Mouse (Mus musculus) heart, embryonic 16.5 days (tissue): ENCODE data around the gene S100a3. TPM values are rescaled to one million over a fixed set of nuclear protein-coding genes. Genes with fewer than 3 reads are reported as not detected.
A peak's percentile ranks its signal among the peaks of the same experiment; 100 is the strongest.

Experiments used
- ATAC-seq: fragments of 200-750 bp; cut with Nextera tagmentation; replicated peaks from 2 replicates; pipeline ENCODE4 v1.8.0; 2017; ENCODE audit warnings: moderate number of reproducible peaks; ENCODE audit not compliant: insufficient read depth, low FRiP score; ENCODE audit errors: extremely low read depth
- H3K27ac ChIP-seq: fragments of 300-500 bp; sonication (generic); 2 replicates; pipeline ENCODE4 v1.5.1; 2014; ENCODE audit warnings: mild to moderate bottlenecking, low read length, control low read depth, moderate library complexity
- H3K27me3 ChIP-seq: fragments of 300-500 bp; sonication (generic); 2 replicates; pipeline ENCODE4 v1.6.1; 2014; ENCODE audit warnings: low read length, mixed read lengths; ENCODE audit not compliant: control insufficient read depth, insufficient read depth
- H3K36me3 ChIP-seq: fragments of 300-500 bp; sonication (generic); 2 replicates; pipeline ENCODE4 v1.6.1; 2014; ENCODE audit not compliant: control insufficient read depth, insufficient read depth
- H3K4me1 ChIP-seq: fragments of 300-500 bp; sonication (generic); 2 replicates; pipeline ENCODE4 v1.6.1; 2014; ENCODE audit warnings: low read length, mixed read lengths; ENCODE audit not compliant: control insufficient read depth, insufficient read depth
- H3K4me2 ChIP-seq: fragments of 300-500 bp; sonication (generic); 2 replicates; pipeline ENCODE4 v1.6.1; 2014; ENCODE audit warnings: low read depth, mild to moderate bottlenecking, control low read depth, low read length
- H3K4me3 ChIP-seq: fragments of 300-500 bp; sonication (generic); 2 replicates; pipeline ENCODE4 v1.5.1; 2014; ENCODE audit warnings: mild to moderate bottlenecking, control low read depth, low read length
- H3K9ac ChIP-seq: fragments of 300-500 bp; sonication (generic); 2 replicates; pipeline ENCODE4 v1.6.1; 2014; ENCODE audit warnings: low read length, control low read depth
- H3K9me3 ChIP-seq: fragments of 300-500 bp; sonication (generic); replicated peaks from 2 replicates; pipeline ENCODE4 v1.6.1; 2016; ENCODE audit warnings: low read length; ENCODE audit not compliant: control insufficient read depth
- WGBS: fragments of 180-500 bp; shearing (Covaris S2); extraction: QIAGEN DNeasy Blood & Tissue Kit; methylation state at CpG from one replicate; pipeline ENCODE4 v1.1.7; 2014; 5-methylcytosine and 5-hydroxymethylcytosine counted together
- polyA plus RNA-seq: library from polyadenylated mRNA; unstranded; fragments of >200 nt; fragmentation: Nextera tagmentation; extraction: Ambion mirVana; gene quantifications from 2 replicates; pipeline ENCODE4 v1.2.1, GENCODE M21; 2015

Gene S100a3
- polyA plus RNA-seq, 1 experiment from 2014 or later: 3.8 TPM

GRCm38 (mm10) chr3:90525421-90525820 lies 35.0 kb upstream of the S100a3 start:
- peaks cover 5% of the 10 kb centered on the region for H3K36me3 ChIP-seq
- ATAC-seq: 0 out of 2 replicates have a peak, but pooled peaks have one; percentile 42
- no peak overlapping the region for H3K9ac ChIP-seq
- H3K27me3 ChIP-seq: no peaks in the 10 kb centered on the region
- no peak overlapping the region for H3K27ac ChIP-seq
- H3K4me2 ChIP-seq: no peak overlapping the region
- no peak overlapping the region for H3K4me3 ChIP-seq
- 53% methylated on average over 4 of the region's 4 CpGs for WGBS
- H3K9me3 ChIP-seq: peaks cover 4% of the 10 kb centered on the region; the same call in 1 of the 2 replicates
- no peaks in the 10 kb centered on the region; the same call in 1 of the 2 replicates for H3K4me1 ChIP-seq

GRCm38 (mm10) chr3:90526076-90526475 lies 34.3 kb upstream of the S100a3 start:
- Histone ChIP-seq H3K36me3 (peaks cover 5% of the 10 kb centered on the region), H3K4me3 (no peak overlapping the region), H3K9ac (no peak overlapping the region), H3K4me2 (no peak overlapping the region), H3K27ac (no peak overlapping the region), H3K9me3 (peaks cover 4% of the 10 kb centered on the region; the same call in 1 of the 2 replicates), H3K4me1 (no peaks in the 10 kb centered on the region; the same call in 1 of the 2 replicates), H3K27me3 (no peaks in the 10 kb centered on the region)
- ATAC-seq: no peak
- 73% methylated on average over 2 of the region's 2 CpGs for WGBS

GRCm38 (mm10) chr3:90526580-90526979 lies 33.8 kb upstream of the S100a3 start, which contains the start of gene S100a14:
S100a14 (plus strand) TSS chr3:90526856.
- Histone ChIP-seq H3K9me3 (peaks cover 4% of the 10 kb centered on the region; the same call in 1 of the 2 replicates), H3K27me3 (no peaks in the 10 kb centered on the region), H3K36me3 (peaks cover 5% of the 10 kb centered on the region), H3K9ac (no peak within 1 kb of the TSS), H3K4me1 (no peaks in the 10 kb centered on the region; the same call in 1 of the 2 replicates), H3K4me2 (no peak within 1 kb of the TSS), H3K4me3 (no peak within 1 kb of the TSS), H3K27ac (no peak within 1 kb of the TSS)
- ATAC-seq: peak; percentile 59
- WGBS: 31% methylated on average over 5 of the region's 5 CpGs

- H3K4me1 ChIP-seq: no peaks in the 10 kb centered on the region; the same call in 1 of the 2 replicates
- H3K36me3 ChIP-seq: peaks cover 5% of the 10 kb centered on the region
- 79% methylated on average over 7 of the region's 7 CpGs for WGBS
- no peak overlapping the region for H3K9ac ChIP-seq
- peaks cover 4% of the 10 kb centered on the region; the same call in 1 of the 2 replicates for H3K9me3 ChIP-seq
- no peak overlapping the region for H3K4me3 ChIP-seq
- no peak for ATAC-seq
- H3K27me3 ChIP-seq: no peaks in the 10 kb centered on the region
- no peak overlapping the region for H3K4me2 ChIP-seq
- no peak overlapping the region for H3K27ac ChIP-seq
Measured at GRCm38 (mm10) chr3:90527291-90527873, 33.0 kb upstream of the S100a3 start.

GRCm38 (mm10) chr3:90531713-90532112 lies 28.7 kb upstream of the S100a3 start:
- no peak overlapping the region for H3K27ac ChIP-seq
- H3K9ac ChIP-seq: no peak overlapping the region
- H3K36me3 ChIP-seq: no peaks in the 10 kb centered on the region
- no peaks in the 10 kb centered on the region for H3K9me3 ChIP-seq
- WGBS: 68% methylated on average over 5 of the region's 5 CpGs
- no peak overlapping the region for H3K4me2 ChIP-seq
- no peaks in the 10 kb centered on the region for H3K27me3 ChIP-seq
- no peaks in the 10 kb centered on the region for H3K4me1 ChIP-seq
- no peak overlapping the region for H3K4me3 ChIP-seq
- ATAC-seq: no peak

- Histone ChIP-seq H3K4me3 (no peak overlapping the region), H3K4me1 (peaks cover 4% of the 10 kb centered on the region; the same call in 1 of the 2 replicates), H3K27me3 (no peaks in the 10 kb centered on the region), H3K9ac (no peak overlapping the region), H3K9me3 (no peaks in the 10 kb centered on the region), H3K4me2 (no peak overlapping the region), H3K36me3 (no peaks in the 10 kb centered on the region), H3K27ac (no peak overlapping the region)
- no peak for ATAC-seq
- WGBS: 62% methylated on average over 1 of the region's 1 CpGs
Measured at GRCm38 (mm10) chr3:90535446-90535845, 24.9 kb upstream of the S100a3 start.

- Histone ChIP-seq H3K9me3 (no peaks in the 10 kb centered on the region), H3K4me3 (peak within 1 kb of the TSS; percentile 26), H3K27ac (peak within 1 kb of the TSS; percentile 19; the same call in 1 of the 2 replicates), H3K9ac (peak within 1 kb of the TSS; percentile 58), H3K4me2 (peak within 1 kb of the TSS; percentile 31), H3K27me3 (no peaks in the 10 kb centered on the region), H3K4me1 (peaks cover 8% of the 10 kb centered on the region; the same call in 1 of the 2 replicates), H3K36me3 (no peaks in the 10 kb centered on the region)
- ATAC-seq: peak; percentile 76
- 41% methylated on average over 10 of the region's 10 CpGs for WGBS
Measured at GRCm38 (mm10) chr3:90537141-90537904, 23.1 kb upstream of the S100a3 start, which contains the start of gene S100a16. S100a16 (plus strand) TSS chr3:90537254.

- peak overlapping the region; percentile 58; the same call in 1 of the 2 replicates for H3K9ac ChIP-seq
- H3K4me3 ChIP-seq: peak overlapping the region; percentile 26
- 71% methylated on average over 5 of the region's 5 CpGs for WGBS
- H3K4me2 ChIP-seq: peak overlapping the region; percentile 31
- no peaks in the 10 kb centered on the region for H3K36me3 ChIP-seq
- H3K27me3 ChIP-seq: no peaks in the 10 kb centered on the region
- H3K27ac ChIP-seq: peak overlapping the region; percentile 19; the same call in 1 of the 2 replicates
- no peaks in the 10 kb centered on the region for H3K9me3 ChIP-seq
- peaks cover 8% of the 10 kb centered on the region; the same call in 1 of the 2 replicates for H3K4me1 ChIP-seq
- ATAC-seq: no peak
Measured at GRCm38 (mm10) chr3:90537905-90538296, 22.5 kb upstream of the S100a3 start.

GRCm38 (mm10) chr3:90540904-90541303 lies 19.5 kb upstream of the S100a3 start:
- no peaks in the 10 kb centered on the region for H3K27me3 ChIP-seq
- H3K9me3 ChIP-seq: no peaks in the 10 kb centered on the region
- no peaks in the 10 kb centered on the region for H3K36me3 ChIP-seq
- H3K4me1 ChIP-seq: peaks cover 8% of the 10 kb centered on the region; the same call in 1 of the 2 replicates
- H3K4me2 ChIP-seq: peak overlapping the region; percentile 27
- peak overlapping the region; percentile 38 for H3K9ac ChIP-seq
- WGBS: 60% methylated on average over 4 of the region's 4 CpGs
- peak overlapping the region; percentile 29 for H3K4me3 ChIP-seq
- peak; percentile 37; the same call in 1 of the 2 replicates for ATAC-seq
- H3K27ac ChIP-seq: peak overlapping the region; percentile 70
